Mouse (Mus musculus): ENCODE results near the gene Olfr790.

- TF ChIP-seq EP300 (IDR thresholded peaks at IDR 0.05; ENCODE audit: low read depth) (no peak), CTCF (IDR thresholded peaks at IDR 0.05; ENCODE audit: low read depth) (no peak)
Observed at GRCm38 (mm10) chr10:129521492-129521891, 23.2 kb downstream of the Olfr790 start, which contains the start of gene Olfr791.
